Mouse (Mus musculus): Measurements from ENCODE around the gene Bcat2. TPM values are rescaled to one million over a fixed set of nuclear protein-coding genes. Genes with fewer than 3 reads are reported as not detected.

The Bcat2 gene
- polyA plus RNA-seq, 1 experiment from 2014 or later, result 59.5 TPM

- no peak overlapping the region for H3K4me3 ChIP-seq (replicated peaks)
- no peak for ATAC-seq
These were observed 23.3 kb downstream of the Bcat2 start for GRCm38 (mm10) chr7:45593118-45593815.

GRCm38 (mm10) chr7:45595176-45595575, 25.2 kb downstream of the Bcat2 start:
- Histone ChIP-seq H3K36me3 (no peaks in the 10 kb centered on the region), H3K4me2 (replicated peaks) (no peak overlapping the region), H3K9me3 (no peaks in the 10 kb centered on the region), H3K4me3 (replicated peaks) (no peak overlapping the region), H3K27me3 (replicated peaks) (no peaks in the 10 kb centered on the region), H3K27ac (no peak overlapping the region), H3K4me1 (replicated peaks) (peaks cover 9% of the 10 kb centered on the region), H3K9ac (no peak overlapping the region)
- 78% methylated on average over 4 of the region's 4 CpGs for WGBS
- no peak for ATAC-seq

More at GRCm38 (mm10) chr7:45593118-45593815, 23.3 kb downstream of the Bcat2 start:
- H3K27me3 ChIP-seq (replicated peaks), result no peaks in the 10 kb centered on the region
- no peaks in the 10 kb centered on the region for H3K36me3 ChIP-seq
- no peak overlapping the region for H3K9ac ChIP-seq
- no peak overlapping the region for H3K27ac ChIP-seq
- no peaks in the 10 kb centered on the region for H3K9me3 ChIP-seq
- WGBS, result 22% methylated on average over 10 of the region's 10 CpGs
- H3K4me2 ChIP-seq (replicated peaks), result no peak overlapping the region
- H3K4me1 ChIP-seq (replicated peaks), result 0 out of 2 replicates have a peak, but pooled peaks cover 4% of the 10 kb centered on the region

GRCm38 (mm10) chr7:45596107-45596506, 26.2 kb downstream of the Bcat2 start:
- ATAC-seq, result no peak
- 97% methylated on average over 1 of the region's 1 CpGs for WGBS

GRCm38 (mm10) chr7:45597013-45597412, 27.1 kb downstream of the Bcat2 start:
- Histone ChIP-seq H3K27me3 (replicated peaks) (no peaks in the 10 kb centered on the region), H3K4me2 (replicated peaks) (no peak overlapping the region), H3K36me3 (no peaks in the 10 kb centered on the region), H3K9ac (no peak overlapping the region), H3K27ac (no peak overlapping the region), H3K4me3 (replicated peaks) (no peak overlapping the region), H3K9me3 (no peaks in the 10 kb centered on the region), H3K4me1 (replicated peaks) (peaks cover 15% of the 10 kb centered on the region)
- no peak for ATAC-seq
- WGBS, result 91% methylated on average over 5 of the region's 5 CpGs

More at GRCm38 (mm10) chr7:45596107-45596506, 26.2 kb downstream of the Bcat2 start:
- H3K27ac ChIP-seq, result no peak overlapping the region
- H3K9me3 ChIP-seq, result no peaks in the 10 kb centered on the region
- no peak overlapping the region for H3K4me2 ChIP-seq (replicated peaks)
- H3K27me3 ChIP-seq (replicated peaks), result no peaks in the 10 kb centered on the region
- peaks cover 9% of the 10 kb centered on the region for H3K4me1 ChIP-seq (replicated peaks)
- no peaks in the 10 kb centered on the region for H3K36me3 ChIP-seq
- no peak overlapping the region for H3K9ac ChIP-seq
- H3K4me3 ChIP-seq (replicated peaks), result no peak overlapping the region

GRCm38 (mm10) chr7:45597527-45597926, 27.6 kb downstream of the Bcat2 start:
- Histone ChIP-seq H3K36me3 (no peaks in the 10 kb centered on the region), H3K27me3 (replicated peaks) (no peaks in the 10 kb centered on the region), H3K9ac (no peak overlapping the region), H3K4me1 (replicated peaks) (peaks cover 15% of the 10 kb centered on the region), H3K9me3 (no peaks in the 10 kb centered on the region), H3K27ac (no peak overlapping the region), H3K4me2 (replicated peaks) (no peak overlapping the region), H3K4me3 (replicated peaks) (no peak overlapping the region)
- 90% methylated on average over 6 of the region's 6 CpGs for WGBS
- ATAC-seq, result no peak

- Histone ChIP-seq H3K4me2 (replicated peaks) (peak overlapping the region; percentile 29), H3K36me3 (no peaks in the 10 kb centered on the region), H3K27me3 (replicated peaks) (no peaks in the 10 kb centered on the region), H3K9me3 (no peaks in the 10 kb centered on the region), H3K27ac (peak overlapping the region; percentile 45; the same call in 1 of the 2 replicates), H3K9ac (no peak overlapping the region), H3K4me1 (replicated peaks) (peaks cover 15% of the 10 kb centered on the region), H3K4me3 (replicated peaks) (no peak overlapping the region)
- WGBS, result 36% methylated on average over 18 of the region's 18 CpGs
- ATAC-seq, result peak; percentile 78
These were observed 29.3 kb downstream of the Bcat2 start for GRCm38 (mm10) chr7:45598960-45599879.

- Histone ChIP-seq H3K36me3 (no peaks in the 10 kb centered on the region), H3K4me3 (replicated peaks) (no peak overlapping the region), H3K4me2 (replicated peaks) (no peak overlapping the region), H3K9ac (no peak overlapping the region), H3K9me3 (no peaks in the 10 kb centered on the region), H3K27ac (no peak overlapping the region), H3K27me3 (replicated peaks) (no peaks in the 10 kb centered on the region), H3K4me1 (replicated peaks) (peaks cover 6% of the 10 kb centered on the region; the same call in 1 of the 2 replicates)
- WGBS, result 75% methylated on average over 9 of the region's 9 CpGs
- ATAC-seq, result no peak
These were observed 35.8 kb downstream of the Bcat2 start for GRCm38 (mm10) chr7:45605704-45606289.

GRCm38 (mm10) chr7:45609511-45609910, 39.6 kb downstream of the Bcat2 start:
- Histone ChIP-seq H3K4me1 (replicated peaks) (no peaks in the 10 kb centered on the region), H3K4me2 (replicated peaks) (no peak overlapping the region), H3K27ac (no peak overlapping the region), H3K27me3 (replicated peaks) (no peaks in the 10 kb centered on the region; the same call in 1 of the 2 replicates), H3K4me3 (replicated peaks) (no peak overlapping the region), H3K36me3 (no peaks in the 10 kb centered on the region), H3K9me3 (no peaks in the 10 kb centered on the region), H3K9ac (no peak overlapping the region)
- 65% methylated on average over 1 of the region's 1 CpGs for WGBS
- no peak for ATAC-seq

GRCm38 (mm10) chr7:45616277-45616676, 46.3 kb downstream of the Bcat2 start:
- ATAC-seq, result no peak
- no peak overlapping the region for H3K9ac ChIP-seq
- peaks cover 11% of the 10 kb centered on the region for H3K4me1 ChIP-seq (replicated peaks)
- H3K4me3 ChIP-seq (replicated peaks), result no peak overlapping the region
- peaks cover 39% of the 10 kb centered on the region for H3K27me3 ChIP-seq (replicated peaks)
- no peak overlapping the region for H3K4me2 ChIP-seq (replicated peaks)
- WGBS, result 46% methylated on average over 6 of the region's 6 CpGs
- no peaks in the 10 kb centered on the region for H3K36me3 ChIP-seq
- no peak overlapping the region for H3K27ac ChIP-seq
- no peaks in the 10 kb centered on the region for H3K9me3 ChIP-seq

- Histone ChIP-seq H3K27me3 (replicated peaks) (peaks cover 39% of the 10 kb centered on the region), H3K4me3 (replicated peaks) (peak within 1 kb of the TSS; percentile 13), H3K36me3 (no peaks in the 10 kb centered on the region), H3K9me3 (no peaks in the 10 kb centered on the region), H3K27ac (0 out of 2 replicates have a peak within 1 kb of the TSS, but pooled peaks have one; percentile 2), H3K4me1 (replicated peaks) (peaks cover 11% of the 10 kb centered on the region), H3K9ac (peak within 1 kb of the TSS; percentile 9; the same call in 1 of the 2 replicates), H3K4me2 (replicated peaks) (peak within 1 kb of the TSS; percentile 52)
- WGBS, result 7% methylated on average over 31 of the region's 31 CpGs
- peak; percentile 79 for ATAC-seq
These were observed 47.2 kb downstream of the Bcat2 start, which contains the start of gene Fut1 for GRCm38 (mm10) chr7:45617042-45617695. Gene Fut1 (plus strand): TSS chr7:45617289.

- Histone ChIP-seq H3K27ac (no peak overlapping the region), H3K4me2 (replicated peaks) (no peak overlapping the region), H3K4me3 (replicated peaks) (no peak overlapping the region), H3K9me3 (no peaks in the 10 kb centered on the region), H3K36me3 (no peaks in the 10 kb centered on the region), H3K27me3 (replicated peaks) (peaks cover 39% of the 10 kb centered on the region), H3K9ac (no peak overlapping the region), H3K4me1 (replicated peaks) (peaks cover 11% of the 10 kb centered on the region)
- ATAC-seq, result no peak
- WGBS, result 81% methylated on average over 5 of the region's 5 CpGs
These were observed 48.4 kb downstream of the Bcat2 start for GRCm38 (mm10) chr7:45618316-45618715.
